Mouse (Mus musculus) megakaryocyte-erythroid progenitor cell, adult 5-6 weeks (primary cell): ENCODE measurements around the gene Bcl2. TPM values are rescaled to one million over a fixed set of nuclear protein-coding genes. Genes with fewer than 3 reads are reported as not detected.

Experiments used
- ATAC-seq: replicated peaks from 2 replicates; pipeline ENCODE4 v1.8.0; 2016; ENCODE audit warnings: mild to moderate bottlenecking, inconsistent platforms; ENCODE audit not compliant: severe bottlenecking, poor library complexity, low FRiP score, low TSS enrichment
- total RNA-seq, 2 experiments: library from RNA; stranded (forward) in 1 of 2; stranded (reverse) in 1 of 2; fragments of 200-1000, 215-1000 nt in 1 of 2; fragments of >200 nt in 1 of 2; fragmentation: Nextera tagmentation in 1 of 2; gene quantifications; 2 replicates each; pipeline ENCODE4 v1.2.3; 2014 to 2017

Gene Bcl2
- total RNA-seq, 2 experiments from 2014 or later: 4.8 to 12.1 TPM

GRCm38 (mm10) chr1:106598292-106598583, 115.8 kb downstream of the Bcl2 start:
- ATAC-seq: no peak

GRCm38 (mm10) chr1:106597575-106598291, 116.3 kb downstream of the Bcl2 start:
- ATAC-seq: no peak

- no peak for ATAC-seq
These were observed 117.7 kb downstream of the Bcl2 start for GRCm38 (mm10) chr1:106596380-106596779.

GRCm38 (mm10) chr1:106595286-106595885, 118.7 kb downstream of the Bcl2 start:
- no peak for ATAC-seq

GRCm38 (mm10) chr1:106591180-106591774, 122.8 kb downstream of the Bcl2 start:
- ATAC-seq: no peak

DNA sequence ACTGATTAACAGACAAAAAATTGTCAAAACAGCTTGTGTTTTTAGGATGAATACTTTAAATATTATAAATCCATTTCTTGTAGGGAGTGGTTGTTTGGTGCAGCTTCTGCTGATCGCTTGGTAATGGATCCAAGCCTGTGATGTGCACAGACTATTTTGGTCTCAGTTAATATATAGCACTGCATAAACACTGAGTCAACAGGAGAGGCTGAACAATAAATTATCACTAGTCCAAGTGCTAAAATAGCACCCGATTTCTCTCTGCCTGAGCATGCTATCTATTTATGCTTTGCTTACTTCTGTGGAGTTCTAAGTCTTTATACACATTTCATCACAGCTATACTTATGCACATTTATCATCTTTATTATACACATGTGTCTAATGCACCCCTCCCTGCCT, 124.9 kb downstream of the Bcl2 start:
- ATAC-seq: no peak

DNA sequence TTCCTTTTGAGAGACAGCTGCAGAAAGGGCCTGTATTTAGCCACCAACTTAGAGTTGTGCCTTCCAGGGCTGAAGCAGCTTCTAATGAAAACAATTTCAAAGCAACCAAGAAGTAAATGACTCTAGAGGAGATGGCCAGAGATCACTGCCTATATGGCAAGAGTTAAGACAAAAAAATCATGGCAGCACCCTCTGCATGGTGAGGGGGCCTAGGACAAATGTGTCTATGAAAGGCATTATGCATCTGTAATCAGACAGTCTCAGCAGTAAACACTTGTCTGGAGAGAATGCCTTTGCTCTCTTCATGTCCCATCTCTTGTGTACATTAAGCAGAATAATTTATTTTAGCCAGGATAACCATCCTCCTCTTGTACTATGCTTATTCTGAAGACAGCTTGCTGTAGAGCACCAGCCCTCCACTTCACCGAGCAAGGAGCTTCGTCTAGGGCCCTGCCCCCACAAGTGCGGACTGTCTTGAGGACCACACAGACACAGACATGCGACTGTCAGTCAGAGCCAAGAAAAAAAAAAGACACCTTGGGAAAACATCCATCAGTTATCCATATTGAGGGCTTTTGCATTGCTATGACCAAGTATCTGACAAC, 126.1 kb downstream of the Bcl2 start:
- ATAC-seq: no peak

DNA sequence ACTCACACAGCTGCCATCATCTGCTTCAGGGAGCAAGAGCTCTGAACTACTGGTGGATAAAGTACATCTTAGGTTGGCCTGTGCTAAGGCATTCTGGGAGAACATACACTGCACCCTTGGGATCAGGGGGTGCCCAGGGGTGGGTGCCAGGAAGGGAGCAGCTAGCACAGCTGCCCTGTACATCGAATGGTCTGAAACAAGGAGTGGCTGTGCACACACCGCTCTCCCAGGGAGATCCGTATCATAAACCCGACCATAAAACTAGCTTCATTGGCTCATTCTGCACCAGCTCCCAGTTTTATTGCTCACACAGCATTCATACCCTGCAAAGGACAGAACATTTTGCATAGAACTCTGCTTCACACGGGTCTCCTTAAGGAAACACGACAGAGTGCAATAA, 127.3 kb downstream of the Bcl2 start:
- ATAC-seq: no peak

- ATAC-seq: no peak
These were observed 128.7 kb downstream of the Bcl2 start for GRCm38 (mm10) chr1:106585349-106585748.

DNA sequence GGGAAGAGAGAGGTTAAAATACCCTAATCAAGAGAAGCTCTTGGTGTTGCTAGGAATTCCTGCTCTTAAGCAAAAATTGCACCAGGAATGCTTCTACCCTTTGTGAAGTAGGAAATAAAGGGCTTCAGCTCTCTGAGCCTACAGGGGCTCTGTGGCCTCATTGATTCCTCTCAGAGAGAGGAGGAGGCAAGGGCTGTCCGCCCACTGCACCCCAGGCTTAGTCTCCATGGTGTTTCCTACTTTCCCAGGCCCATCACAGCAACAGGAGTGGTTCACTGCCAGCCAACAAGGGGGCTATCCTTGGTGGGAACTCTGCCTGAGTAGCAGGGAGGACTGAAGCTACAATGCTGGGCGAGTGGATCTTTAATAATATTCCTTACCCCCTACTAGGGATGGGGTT, 129.2 kb downstream of the Bcl2 start:
- ATAC-seq: no peak

DNA sequence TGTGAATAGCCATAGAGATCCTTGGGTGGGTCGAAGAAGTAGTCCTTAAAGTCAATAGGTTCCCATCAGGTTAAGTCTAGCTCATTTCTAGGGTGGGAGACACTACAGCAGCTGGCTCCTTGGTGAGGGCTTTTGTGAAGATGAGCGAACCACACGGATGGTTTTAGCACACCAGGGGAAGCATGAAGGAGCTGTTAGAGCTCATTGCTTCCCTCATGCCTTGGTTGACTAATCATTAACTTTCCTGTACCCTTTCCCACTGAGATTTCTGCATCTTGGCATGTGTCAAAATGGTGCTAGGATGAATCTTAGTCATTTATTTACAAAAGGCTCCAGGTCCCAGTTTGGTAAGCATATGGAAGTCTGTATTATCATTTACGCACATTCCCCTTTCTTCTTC, 129.8 kb downstream of the Bcl2 start:
- ATAC-seq: no peak

DNA sequence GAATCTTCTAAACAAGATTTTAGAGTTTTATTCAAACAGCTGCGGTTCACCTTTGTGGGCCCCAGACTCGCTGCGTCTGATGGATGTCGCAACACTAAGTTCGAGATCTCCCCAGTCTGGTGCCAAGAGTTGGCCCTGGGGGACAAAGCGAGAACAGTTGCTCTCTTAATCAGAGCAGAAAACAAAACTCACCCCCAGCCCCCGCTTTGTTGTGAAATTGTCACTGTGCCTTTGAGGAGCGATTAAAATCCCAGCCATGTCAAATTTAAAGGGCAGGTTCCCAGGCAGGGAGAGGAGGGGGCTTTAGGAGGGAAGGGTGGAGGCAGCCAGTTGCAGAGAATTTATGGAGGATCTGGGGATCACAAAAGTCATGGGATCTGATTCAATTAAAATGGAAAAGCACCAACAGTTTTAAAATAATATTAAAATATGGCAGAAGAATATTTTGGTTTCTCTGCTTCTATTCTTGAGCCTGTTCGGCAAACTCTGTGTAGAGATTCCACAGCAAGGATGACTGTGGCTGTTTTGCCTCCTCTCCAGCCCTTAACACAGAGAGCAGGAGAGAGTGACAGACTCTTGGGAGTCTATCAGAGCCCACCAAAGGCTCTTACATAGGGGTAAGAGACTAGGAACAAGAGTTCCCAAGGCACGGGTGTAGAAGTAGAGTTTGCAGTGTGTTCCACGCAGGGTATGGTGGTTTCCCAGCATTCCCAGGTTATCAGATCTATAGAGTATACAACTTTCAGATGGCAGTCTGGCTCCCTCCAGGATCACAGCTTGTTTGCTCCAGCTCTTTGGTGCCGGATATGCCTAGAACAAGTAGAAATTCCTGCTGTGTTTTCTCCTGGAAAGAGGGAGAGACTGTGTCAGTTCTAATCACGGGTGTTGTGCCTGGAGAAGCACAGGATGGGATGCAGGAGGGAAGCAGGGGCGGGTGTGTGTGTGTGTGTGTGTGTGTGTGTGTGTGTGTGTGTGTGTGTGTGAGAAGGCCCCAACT, 130.5 kb downstream of the Bcl2 start:
- ATAC-seq: no peak

DNA sequence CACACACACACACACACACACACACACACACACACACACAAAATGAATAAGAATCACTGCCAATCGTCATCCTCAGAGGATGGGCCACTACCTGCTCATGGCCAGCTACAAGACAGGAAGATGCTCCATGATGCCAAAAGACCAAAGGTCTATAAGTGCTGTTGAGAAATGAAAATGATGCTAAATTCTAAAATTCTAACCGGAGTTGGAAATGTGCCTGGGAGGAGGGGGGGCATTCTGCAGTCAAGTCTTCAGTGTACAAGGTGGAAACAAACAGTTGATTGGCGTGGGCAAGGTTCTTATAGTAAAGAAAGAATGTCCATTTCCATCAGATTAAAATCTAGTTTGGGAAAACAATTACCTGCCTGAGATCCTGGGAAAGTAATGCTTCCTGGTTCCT, 131.3 kb downstream of the Bcl2 start:
- no peak for ATAC-seq

GRCm38 (mm10) chr1:106581812-106582211, 132.3 kb downstream of the Bcl2 start:
- ATAC-seq: no peak

DNA sequence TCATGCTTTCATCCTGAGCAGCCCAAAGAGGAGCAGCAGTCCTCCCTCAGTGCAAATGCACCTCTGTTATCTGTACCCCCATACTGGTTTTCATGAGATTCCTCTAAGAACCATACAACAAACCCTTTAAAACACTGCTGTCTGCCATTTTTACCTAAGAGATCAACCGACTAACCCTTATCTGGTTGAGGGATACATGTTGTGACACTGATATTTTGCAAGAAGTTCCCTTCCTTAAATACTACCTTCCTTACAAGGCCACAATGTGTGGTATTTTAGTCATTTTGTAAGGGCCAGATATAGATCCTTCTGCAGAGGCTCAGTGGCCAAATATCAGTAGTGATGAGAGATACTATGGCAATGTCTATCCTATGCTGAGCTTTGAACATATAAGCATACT, 134.3 kb downstream of the Bcl2 start:
- ATAC-seq: peak; percentile 22; the same call in 1 of the 2 replicates

- no peak for ATAC-seq
These were observed 141.6 kb downstream of the Bcl2 start for GRCm38 (mm10) chr1:106572506-106572905.

DNA sequence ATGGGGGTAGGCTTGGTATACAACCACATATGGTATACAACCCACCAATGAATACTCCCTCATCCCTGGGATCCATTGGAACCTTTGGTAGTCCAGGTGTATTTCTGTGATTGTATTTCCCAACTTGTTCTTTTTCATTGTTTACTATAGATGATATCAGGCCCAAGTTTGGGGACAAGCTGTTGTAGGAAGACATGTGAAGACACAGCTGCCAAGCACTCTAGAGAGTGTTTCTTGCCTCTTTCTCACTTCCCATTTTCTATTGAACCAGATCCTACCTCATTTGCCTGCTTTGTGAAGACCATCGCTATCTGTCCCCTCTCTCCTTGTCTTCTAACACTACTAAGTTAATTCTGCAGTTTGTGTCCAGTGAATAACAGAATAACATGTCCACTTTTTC, 143.2 kb downstream of the Bcl2 start:
- no peak for ATAC-seq

DNA sequence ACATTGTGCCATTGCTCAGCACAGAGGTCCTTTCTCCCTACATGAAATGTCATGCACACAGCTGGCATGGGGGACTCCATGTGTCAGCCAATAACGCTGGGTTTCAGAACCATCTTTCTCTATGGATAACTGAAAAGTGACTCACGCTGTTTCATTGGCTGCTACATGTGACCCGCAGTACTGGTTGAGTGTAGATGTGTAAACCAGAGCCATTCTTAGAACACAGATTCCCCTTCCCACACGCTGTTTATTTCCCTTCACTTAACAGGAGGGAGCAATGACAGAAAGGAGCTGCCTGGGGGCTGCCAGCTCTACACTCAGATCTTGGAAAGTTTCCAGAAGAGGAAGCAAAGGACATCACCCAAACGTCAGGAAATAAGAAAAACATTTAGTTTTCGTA, 143.7 kb downstream of the Bcl2 start:
- no peak for ATAC-seq

GRCm38 (mm10) chr1:106569674-106570073, 144.4 kb downstream of the Bcl2 start:
- no peak for ATAC-seq

- ATAC-seq: no peak
These were observed 145.2 kb downstream of the Bcl2 start for GRCm38 (mm10) chr1:106568868-106569267.
